Mouse (Mus musculus) neural tube, embryonic 15.5 days (tissue): Measurements from ENCODE around the gene Mrpl55. TPM values are rescaled to one million over a fixed set of nuclear protein-coding genes. Genes with fewer than 3 reads are reported as not detected.
A peak's percentile ranks its signal among the peaks of the same experiment; 100 is the strongest.

Source experiments
- ATAC-seq: fragments of 200-750 bp; cut with Nextera tagmentation; 2 replicates; pipeline ENCODE4 v1.8.0; 2017; ENCODE audit warnings: mild to moderate bottlenecking, moderate TSS enrichment, moderate library complexity; ENCODE audit not compliant: low FRiP score
- H3K27ac ChIP-seq: fragments of 300-500 bp; sonication (generic); replicated peaks from 2 replicates; pipeline ENCODE4 v1.5.1; 2015; ENCODE audit warnings: mild to moderate bottlenecking, inconsistent platforms
- H3K27me3 ChIP-seq: fragments of 300-500 bp; sonication (generic); replicated peaks from 2 replicates; pipeline ENCODE4 v1.6.1; 2015; ENCODE audit warnings: inconsistent platforms
- H3K36me3 ChIP-seq: fragments of 300-500 bp; sonication (generic); 2 replicates; pipeline ENCODE4 v1.6.1; 2015; ENCODE audit warnings: inconsistent platforms
- H3K4me1 ChIP-seq: fragments of 300-500 bp; sonication (generic); 2 replicates; pipeline ENCODE4 v1.6.1; 2015; ENCODE audit warnings: inconsistent platforms
- H3K4me2 ChIP-seq: fragments of 300-500 bp; sonication (generic); 2 replicates; pipeline ENCODE4 v1.6.1; 2015; ENCODE audit warnings: inconsistent platforms, mild to moderate bottlenecking, moderate library complexity
- H3K4me3 ChIP-seq: fragments of 300-500 bp; sonication (generic); replicated peaks from 2 replicates; pipeline ENCODE4 v1.5.1; 2015; ENCODE audit warnings: mild to moderate bottlenecking, inconsistent platforms
- H3K9ac ChIP-seq: fragments of 300-500 bp; sonication (generic); replicated peaks from 2 replicates; pipeline ENCODE4 v1.6.1; 2015; ENCODE audit warnings: mild to moderate bottlenecking, inconsistent platforms
- H3K9me3 ChIP-seq: fragments of 300-500 bp; sonication (generic); replicated peaks from 2 replicates; pipeline ENCODE4 v1.6.1; 2016; ENCODE audit warnings: inconsistent platforms
- WGBS: fragments of 180-500 bp; shearing (Covaris S2); methylation state at CpG from one replicate; pipeline ENCODE4 v1.1.7; 2015; ENCODE audit warnings: mixed read lengths; 5-methylcytosine and 5-hydroxymethylcytosine counted together
- polyA plus RNA-seq: library from polyadenylated mRNA; unstranded; fragments of >200 nt; fragmentation: Nextera tagmentation; extraction: Ambion mirVana; gene quantifications from 2 replicates; pipeline ENCODE4 v1.2.1, GENCODE M21; 2015

Mrpl55 gene
- polyA plus RNA-seq, 1 experiment from 2014 or later = 103 TPM

DNA sequence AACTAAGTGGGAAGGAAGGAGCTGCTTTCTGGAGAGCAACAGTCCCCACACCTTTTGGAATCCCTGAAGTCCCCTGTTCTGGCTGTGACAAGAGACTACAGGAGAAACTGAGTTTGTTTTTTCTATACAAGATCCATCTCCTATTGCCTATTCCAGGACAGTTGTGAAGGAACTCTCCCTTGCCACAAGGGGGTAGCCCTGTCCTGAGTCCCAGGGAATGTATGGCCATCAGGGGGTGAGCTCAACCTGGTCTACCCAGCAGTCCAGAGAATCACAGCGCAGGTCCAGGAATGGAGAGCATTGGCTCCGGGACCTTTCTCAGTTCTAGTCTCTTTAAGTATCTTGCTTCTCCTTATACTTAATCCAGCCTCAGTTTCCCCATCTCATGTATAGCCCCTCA, 30.5 kb downstream of the Mrpl55 start:
- WGBS = 70% methylated on average over 2 of the region's 2 CpGs

DNA sequence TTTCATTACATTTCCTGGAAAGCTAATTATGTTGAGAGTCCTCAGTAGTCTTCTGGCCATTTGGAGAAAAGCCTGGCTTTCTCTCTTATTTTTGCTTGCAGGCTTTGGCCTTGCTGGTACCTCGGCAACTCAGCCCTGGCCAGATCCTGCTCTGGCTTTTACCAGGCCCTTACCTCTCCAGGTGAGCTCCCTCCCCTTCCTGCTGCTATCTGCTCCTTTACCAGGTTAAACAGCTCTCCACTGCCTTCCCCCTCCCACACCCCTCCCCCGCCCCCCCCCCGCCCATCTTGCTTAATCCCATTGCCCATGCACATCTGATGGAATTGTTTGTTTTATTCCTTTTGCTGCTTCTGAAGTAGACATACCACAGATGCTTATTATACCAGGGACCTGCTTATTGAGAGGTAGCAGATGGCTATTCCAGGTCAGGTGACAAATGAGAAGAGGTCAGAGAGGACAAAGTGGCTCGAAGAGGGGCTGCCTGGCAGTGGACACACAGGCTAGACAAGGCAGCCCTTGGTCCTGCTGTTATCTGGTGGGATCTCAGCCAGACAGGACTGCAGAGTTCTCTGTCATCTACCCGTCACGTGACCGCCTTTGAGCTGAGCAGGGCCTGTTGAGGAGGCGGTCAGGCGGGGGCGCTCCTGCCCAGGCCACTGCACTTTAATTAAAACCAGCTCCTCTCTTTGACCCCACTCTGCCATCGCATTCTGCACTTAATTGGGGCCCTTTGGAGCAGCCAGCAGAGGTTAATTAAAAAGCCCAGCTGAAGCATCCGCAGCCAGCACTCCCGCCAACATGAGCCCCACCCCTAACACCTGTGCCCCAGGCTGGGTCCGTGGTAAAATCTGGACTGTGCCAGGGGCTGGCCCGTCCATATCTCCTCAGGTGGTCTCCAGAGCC, 36.5 kb downstream of the Mrpl55 start:
- Histone ChIP-seq H3K27ac (no peak overlapping the region), H3K27me3 (0 out of 2 replicates have a peak, but pooled peaks cover 3% of the 10 kb centered on the region), H3K36me3 (no peaks in the 10 kb centered on the region), H3K4me2 (peak overlapping the region; percentile 23; the same call in 1 of the 2 replicates), H3K9ac (no peak overlapping the region), H3K9me3 (no peaks in the 10 kb centered on the region), H3K4me3 (no peak overlapping the region), H3K4me1 (peaks cover 14% of the 10 kb centered on the region)
- peak; percentile 55 for ATAC-seq
- WGBS = 4% methylated on average over 14 of the region's 15 CpGs

More for the DNA sequence above, 30.5 kb downstream of the Mrpl55 start:
- Histone ChIP-seq H3K9me3 (no peaks in the 10 kb centered on the region), H3K4me3 (no peak overlapping the region), H3K27me3 (no peaks in the 10 kb centered on the region), H3K36me3 (no peaks in the 10 kb centered on the region), H3K9ac (no peak overlapping the region), H3K4me2 (no peak overlapping the region), H3K4me1 (peaks cover 17% of the 10 kb centered on the region), H3K27ac (no peak overlapping the region)
- no peak for ATAC-seq

DNA sequence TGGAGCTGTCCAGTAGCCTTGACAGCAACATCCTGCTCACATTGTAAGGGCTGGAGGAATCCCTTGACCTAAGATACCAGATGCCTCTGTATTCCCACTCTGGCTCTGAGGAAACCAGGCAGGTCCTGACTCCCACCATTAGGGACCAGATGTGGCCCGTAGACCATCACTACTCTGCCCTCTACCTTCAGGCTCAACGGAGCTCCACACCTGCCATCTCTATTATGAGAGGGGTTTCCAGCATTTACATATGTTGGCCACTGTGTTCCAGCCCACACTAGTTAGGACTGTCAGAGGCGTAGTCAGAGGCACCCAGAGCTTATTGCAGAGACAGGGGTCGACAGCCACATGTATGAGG, 37.1 kb downstream of the Mrpl55 start:
- H3K36me3 ChIP-seq = no peaks in the 10 kb centered on the region
- ATAC-seq = 0 out of 2 replicates have a peak, but pooled peaks have one; percentile 3
- no peak overlapping the region for H3K4me2 ChIP-seq
- 0 out of 2 replicates have a peak, but pooled peaks cover 3% of the 10 kb centered on the region for H3K27me3 ChIP-seq
- H3K27ac ChIP-seq = no peak overlapping the region
- H3K9ac ChIP-seq = no peak overlapping the region
- 65% methylated on average over 4 of the region's 4 CpGs for WGBS
- no peak overlapping the region for H3K4me3 ChIP-seq
- no peaks in the 10 kb centered on the region for H3K9me3 ChIP-seq
- peaks cover 14% of the 10 kb centered on the region for H3K4me1 ChIP-seq

DNA sequence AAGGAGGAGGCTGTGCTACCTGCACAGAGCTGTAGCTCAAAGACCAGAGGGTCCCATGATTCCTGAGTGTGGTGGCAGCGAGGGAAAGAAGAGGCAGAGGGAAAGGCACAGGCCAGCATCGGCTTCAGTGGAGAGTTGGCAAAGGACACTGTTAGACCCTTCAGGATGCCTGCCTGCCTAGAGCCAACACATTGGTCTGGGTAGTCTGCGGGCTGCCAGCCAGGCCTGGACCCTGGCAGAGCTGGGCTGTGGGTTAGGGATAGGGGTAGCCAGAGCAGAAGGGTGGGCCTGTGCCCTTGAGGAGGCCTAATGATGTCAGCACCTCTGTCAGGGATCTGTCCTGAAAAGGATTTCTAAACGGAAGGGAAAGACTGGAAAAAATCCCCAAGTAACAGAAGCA, 37.5 kb downstream of the Mrpl55 start:
- Histone ChIP-seq H3K36me3 (no peaks in the 10 kb centered on the region), H3K4me2 (no peak overlapping the region), H3K4me3 (no peak overlapping the region), H3K27me3 (0 out of 2 replicates have a peak, but pooled peaks cover 3% of the 10 kb centered on the region), H3K27ac (no peak overlapping the region), H3K9ac (no peak overlapping the region), H3K4me1 (peaks cover 14% of the 10 kb centered on the region), H3K9me3 (no peaks in the 10 kb centered on the region)
- 80% methylated on average over 4 of the region's 4 CpGs for WGBS
- ATAC-seq = no peak

DNA sequence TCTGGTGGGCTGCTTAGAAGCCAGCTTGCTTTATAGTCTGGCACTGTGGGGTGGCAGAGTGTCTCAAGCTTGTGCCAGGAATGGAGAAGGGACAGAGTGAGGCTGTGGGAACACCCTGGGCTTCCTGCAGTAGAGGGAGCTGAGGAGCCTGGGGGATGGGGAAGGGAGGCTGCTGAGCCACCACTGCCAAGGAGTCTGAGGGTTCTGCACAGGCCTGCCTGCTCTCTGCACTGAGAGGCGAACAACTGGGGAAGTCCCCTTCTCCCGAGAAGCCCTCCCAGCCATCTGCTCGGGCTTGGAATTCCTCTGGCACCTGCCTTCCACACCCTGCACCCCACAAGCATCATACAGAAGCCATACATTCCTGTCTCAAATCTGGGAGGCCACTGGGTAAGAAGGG, 39.6 kb downstream of the Mrpl55 start:
- no peak overlapping the region for H3K4me3 ChIP-seq
- peaks cover 14% of the 10 kb centered on the region for H3K4me1 ChIP-seq
- H3K9me3 ChIP-seq = no peaks in the 10 kb centered on the region
- WGBS = 34% methylated on average over 3 of the region's 3 CpGs
- H3K9ac ChIP-seq = no peak overlapping the region
- 0 out of 2 replicates have a peak, but pooled peaks cover 3% of the 10 kb centered on the region for H3K27me3 ChIP-seq
- no peak overlapping the region for H3K27ac ChIP-seq
- H3K36me3 ChIP-seq = no peaks in the 10 kb centered on the region
- H3K4me2 ChIP-seq = no peak overlapping the region
- no peak for ATAC-seq

DNA sequence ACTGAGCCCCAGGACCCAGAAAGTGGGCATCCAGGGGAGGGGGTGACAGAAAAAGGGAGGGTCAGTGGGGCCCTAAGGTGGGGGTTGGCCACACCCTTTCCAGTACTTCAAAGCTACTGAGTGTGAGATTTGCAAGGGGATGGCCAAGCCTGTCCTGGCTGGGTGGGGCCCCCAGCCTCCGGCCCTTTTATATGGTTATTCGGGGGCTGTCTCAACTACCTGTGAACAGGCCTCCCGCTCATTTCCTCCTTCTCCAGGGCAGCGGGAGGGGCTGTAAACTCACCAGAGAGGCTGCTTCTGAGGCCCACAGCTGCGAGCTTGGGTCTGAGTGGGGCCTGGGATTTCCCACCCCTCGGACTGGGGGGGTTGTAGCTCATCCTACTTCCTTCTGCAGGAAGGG, 41.6 kb downstream of the Mrpl55 start:
- no peaks in the 10 kb centered on the region for H3K36me3 ChIP-seq
- H3K27ac ChIP-seq = no peak overlapping the region
- H3K9me3 ChIP-seq = no peaks in the 10 kb centered on the region
- H3K4me1 ChIP-seq = peaks cover 6% of the 10 kb centered on the region
- H3K27me3 ChIP-seq = 0 out of 2 replicates have a peak, but pooled peaks cover 3% of the 10 kb centered on the region
- no peak overlapping the region for H3K4me3 ChIP-seq
- no peak for ATAC-seq
- H3K9ac ChIP-seq = no peak overlapping the region
- H3K4me2 ChIP-seq = no peak overlapping the region
- WGBS = 17% methylated on average over 6 of the region's 6 CpGs

DNA sequence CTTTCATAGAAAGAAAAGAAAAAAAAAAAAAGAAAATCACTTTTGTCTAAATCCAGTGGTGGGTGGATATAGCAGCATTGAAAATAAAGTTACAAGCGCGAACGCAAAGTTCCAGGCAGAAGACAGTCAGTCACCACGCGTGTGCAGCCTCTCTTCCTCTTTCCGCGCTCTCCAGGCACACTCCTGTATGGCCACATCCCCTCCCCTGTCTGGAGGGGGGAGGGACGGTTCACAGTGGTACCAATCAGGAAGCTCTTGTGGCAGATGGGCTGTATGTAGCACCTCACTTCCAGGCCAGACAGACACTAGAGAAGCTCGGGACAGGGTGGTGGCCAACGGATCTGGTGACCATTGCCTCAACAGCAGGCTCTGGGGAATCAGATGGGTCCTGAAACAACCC, 45.8 kb downstream of the Mrpl55 start:
- Histone ChIP-seq H3K4me3 (no peak overlapping the region), H3K36me3 (no peaks in the 10 kb centered on the region), H3K4me2 (no peak overlapping the region), H3K4me1 (no peaks in the 10 kb centered on the region), H3K9ac (no peak overlapping the region), H3K9me3 (no peaks in the 10 kb centered on the region), H3K27ac (no peak overlapping the region), H3K27me3 (no peaks in the 10 kb centered on the region)
- no peak for ATAC-seq
- WGBS = 81% methylated on average over 10 of the region's 10 CpGs

Other genes starting within 250 kb of the Mrpl55 start
- gene Hist3h2a, start 247.8 kb upstream of the Mrpl55 start, polyA plus RNA-seq = 66.5 and 86.3 TPM in 2 replicates
- 1.1 TPM in 2 replicates for gene Trim17, start 247.8 kb upstream of the Mrpl55 start, polyA plus RNA-seq
- gene Trim11, start 224.4 kb upstream of the Mrpl55 start, polyA plus RNA-seq = 22.2 and 22.5 TPM in 2 replicates
- 0.72 and 0.91 TPM in 2 replicates for gene Obscn, start 66.1 kb upstream of the Mrpl55 start, polyA plus RNA-seq
- gene Iba57, start 38.7 kb upstream of the Mrpl55 start, polyA plus RNA-seq = 7.5 and 8.3 TPM in 2 replicates
- gene Gjc2, start 19.3 kb upstream of the Mrpl55 start, polyA plus RNA-seq = 0.29 and 0.42 TPM in 2 replicates
- gene Guk1, start 10.3 kb upstream of the Mrpl55 start, polyA plus RNA-seq = 225 and 262 TPM in 2 replicates
- 27.3 and 28.6 TPM in 2 replicates for gene 2310033P09Rik, start 5.8 kb downstream of the Mrpl55 start, polyA plus RNA-seq
- 645 and 662 TPM in 2 replicates for gene Arf1, start 25.8 kb downstream of the Mrpl55 start, polyA plus RNA-seq
- 0.14 and 0.35 TPM in 2 replicates for gene Wnt3a, start 88.3 kb downstream of the Mrpl55 start, polyA plus RNA-seq
- 2.6 and 3.0 TPM in 2 replicates for gene Wnt9a, start 104.4 kb downstream of the Mrpl55 start, polyA plus RNA-seq
- not detected in 2 replicates for gene Prss38, start 173.2 kb downstream of the Mrpl55 start, polyA plus RNA-seq
- gene Jmjd4, start 247.6 kb downstream of the Mrpl55 start, polyA plus RNA-seq = 20.2 and 20.5 TPM in 2 replicates
- 541 and 630 TPM in 2 replicates for gene Snap47, start 248.7 kb downstream of the Mrpl55 start, polyA plus RNA-seq